Mouse (Mus musculus) T-cell, adult 2 months (primary cell): ENCODE data around the gene Fam98b.

Experiments
- DNase-seq: peaks from one replicate; pipeline ENCODE4 v3.0.0; 2022; ENCODE audit warnings: low spot score

The Fam98b gene

GRCm38 (mm10) chr2:117303391-117304350 is 54.1 kb downstream of the Fam98b start:
- peak; percentile 34 for DNase-seq

DNA sequence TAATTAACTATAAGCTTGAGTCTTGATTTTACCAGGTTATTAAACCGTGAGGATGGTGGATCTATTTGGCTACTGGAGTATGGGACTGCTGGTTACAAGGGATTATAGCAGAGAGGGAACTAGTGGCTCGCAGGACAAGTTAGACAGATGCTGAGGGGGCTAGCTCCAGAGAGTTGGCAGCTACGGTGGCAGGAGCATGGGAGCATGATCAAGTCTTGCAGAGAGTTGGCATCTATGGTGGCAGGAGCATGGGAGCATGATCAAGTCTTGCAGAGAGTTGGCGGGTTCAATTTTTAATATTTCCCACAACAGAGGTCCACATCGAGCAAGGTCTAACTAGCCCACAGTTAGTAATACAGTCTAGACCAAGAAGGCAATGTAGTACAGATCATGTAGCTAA is 55.4 kb downstream of the Fam98b start:
- DNase-seq: no peak

- no peak for DNase-seq
These were observed 58.4 kb downstream of the Fam98b start for GRCm38 (mm10) chr2:117307959-117308358.

- DNase-seq: no peak
These were observed 59.5 kb downstream of the Fam98b start for GRCm38 (mm10) chr2:117309046-117309445.

- DNase-seq: no peak
These were observed 61.8 kb downstream of the Fam98b start for GRCm38 (mm10) chr2:117311349-117311748.

DNA sequence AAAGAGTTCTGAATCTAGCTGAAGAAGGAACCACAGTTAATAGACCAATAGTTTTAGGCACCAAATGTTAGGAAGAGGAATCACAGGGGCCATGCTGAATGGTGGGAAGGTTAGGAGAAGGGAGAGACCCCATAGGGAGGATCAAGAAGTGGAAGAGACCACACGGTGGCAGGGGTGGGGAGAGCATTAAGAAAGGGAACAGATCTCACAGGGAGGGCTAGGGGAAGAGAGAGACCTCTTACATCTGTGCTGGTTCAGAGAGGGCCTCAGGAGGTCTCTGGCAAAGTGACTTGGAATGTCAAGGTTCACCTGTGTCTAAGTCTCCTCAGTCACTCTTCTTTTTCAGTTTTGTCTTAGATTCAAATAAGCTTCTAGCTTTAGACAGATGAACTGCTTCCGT is 62.5 kb downstream of the Fam98b start:
- no peak for DNase-seq

DNA sequence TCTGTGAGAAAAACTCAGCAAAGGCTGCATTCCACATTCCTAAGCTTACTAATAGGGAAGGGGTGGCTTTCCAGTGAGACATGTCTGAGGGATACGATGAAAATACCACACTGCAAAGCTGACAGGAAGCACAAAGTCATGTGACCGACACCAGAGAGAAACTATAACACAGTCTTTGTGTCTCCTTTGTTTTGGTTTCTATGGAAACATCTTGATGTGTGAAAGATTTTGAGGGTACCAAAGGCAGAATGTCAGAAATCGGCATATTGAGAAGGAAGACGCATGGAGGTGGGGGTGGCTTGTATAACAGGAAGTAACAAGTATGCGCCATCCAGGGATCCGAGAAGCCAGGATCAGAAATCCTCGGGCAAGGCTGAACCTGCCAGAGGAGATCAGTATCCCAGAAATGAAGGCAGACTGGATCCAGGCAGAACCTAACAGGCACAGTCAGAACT is 62.9 kb downstream of the Fam98b start:
- DNase-seq: peak; percentile 72

- DNase-seq: peak; percentile 68
These were observed 64.2 kb downstream of the Fam98b start for GRCm38 (mm10) chr2:117313586-117314235.

DNA sequence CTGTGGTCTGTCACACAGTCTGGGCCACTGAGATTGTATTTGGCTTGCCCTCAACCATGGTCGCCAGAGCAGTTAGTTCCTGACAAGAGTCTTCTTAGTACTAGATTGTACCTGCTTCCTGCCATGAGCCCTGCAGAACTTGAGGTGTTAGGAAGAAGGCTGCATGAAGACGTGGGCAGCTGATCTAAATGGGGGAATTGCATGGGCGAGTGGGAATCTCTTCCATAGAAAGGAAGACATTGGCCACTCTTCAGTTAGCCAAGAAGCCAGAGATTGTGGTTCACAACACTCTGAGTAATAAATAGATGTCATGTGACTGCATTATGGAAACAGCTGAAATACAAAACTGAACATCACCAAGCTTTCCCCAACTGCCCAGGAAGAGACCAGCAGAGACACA is 69.5 kb downstream of the Fam98b start:
- DNase-seq: no peak
